Mouse (Mus musculus) heart, postnatal 0 days (tissue): ENCODE results near the gene Gm17334. TPM values are rescaled to one million over a fixed set of nuclear protein-coding genes. Genes with fewer than 3 reads are reported as not detected.

Experiments used
- ATAC-seq: fragments of 200-750 bp; cut with Nextera tagmentation; 2 replicates; pipeline ENCODE4 v1.8.0; 2017; ENCODE audit warnings: low read depth, moderate number of reproducible peaks, moderate library complexity; ENCODE audit not compliant: insufficient read depth
- DNase-seq: peaks from one replicate; pipeline ENCODE4 v3.0.0-alpha.2; 2016; ENCODE audit warnings: low spot score
- H3K27ac ChIP-seq: fragments of 300-500 bp; sonication (generic); 2 replicates; pipeline ENCODE4 v1.5.1; 2014; ENCODE audit warnings: low read depth, mild to moderate bottlenecking
- H3K27me3 ChIP-seq: fragments of 300-500 bp; sonication (generic); 2 replicates; pipeline ENCODE4 v1.6.1; 2014; ENCODE audit warnings: low read length, mixed read lengths; ENCODE audit not compliant: control insufficient read depth, insufficient read depth
- H3K36me3 ChIP-seq: fragments of 300-500 bp; sonication (generic); replicated peaks from 2 replicates; pipeline ENCODE4 v1.6.1; 2014; ENCODE audit warnings: low read length, mixed read lengths; ENCODE audit not compliant: control insufficient read depth, insufficient read depth
- H3K4me1 ChIP-seq: fragments of 300-500 bp; sonication (generic); 2 replicates; pipeline ENCODE4 v1.6.1; 2014; ENCODE audit warnings: antibody characterized with exemption; ENCODE audit not compliant: control insufficient read depth, insufficient read depth
- H3K4me2 ChIP-seq: fragments of 300-500 bp; sonication (generic); 2 replicates; pipeline ENCODE4 v1.6.1; 2014; ENCODE audit warnings: low read depth, mild to moderate bottlenecking, low read length, moderate library complexity
- H3K4me3 ChIP-seq: fragments of 300-500 bp; sonication (generic); 2 replicates; pipeline ENCODE4 v1.5.1; 2014; ENCODE audit warnings: low read depth, low read length
- H3K9ac ChIP-seq: fragments of 300-500 bp; sonication (generic); replicated peaks from 2 replicates; pipeline ENCODE4 v1.6.1; 2014; ENCODE audit warnings: low read depth, low read length, mixed read lengths
- H3K9me3 ChIP-seq: fragments of 300-500 bp; sonication (generic); replicated peaks from 2 replicates; pipeline ENCODE4 v1.6.1; 2016; ENCODE audit warnings: low read length; ENCODE audit not compliant: control insufficient read depth
- CTCF ChIP-seq: IDR thresholded peaks from 2 replicates; pipeline ENCODE4 v1.5.1; 2016; ENCODE audit warnings: antibody characterized with exemption, control low read depth, low read depth
- EP300 ChIP-seq: IDR thresholded peaks from 2 replicates; pipeline ENCODE4 v1.6.1; 2016; ENCODE audit warnings: antibody characterized with exemption, low read depth
- WGBS: fragments of 180-500 bp; shearing (Covaris S2); extraction: QIAGEN DNeasy Blood & Tissue Kit; methylation state at CpG from one replicate; pipeline ENCODE4 v1.1.7; 2014; 5-methylcytosine and 5-hydroxymethylcytosine counted together
- polyA plus RNA-seq: library from polyadenylated mRNA; unstranded; fragments of >200 nt; fragmentation: Nextera tagmentation; extraction: Ambion mirVana; gene quantifications from 2 replicates; pipeline ENCODE4 v1.2.1, GENCODE M21; 2015
- total RNA-seq: library from RNA; depleted of rRNA; stranded (reverse); fragments of >200 nt; gene quantifications from 2 replicates; pipeline ENCODE4 v1.2.3, GENCODE M21; 2014; ENCODE audit warnings: low replicate concordance

The Gm17334 gene
- total and polyA plus RNA-seq, 2 experiments from 2014 or later: not detected

- no peak for DNase-seq
- no peak for TF ChIP-seq EP300
- no peak for TF ChIP-seq CTCF
These were observed 30.1 kb upstream of the Gm17334 start for GRCm38 (mm10) chr11:53803093-53803492.

GRCm38 (mm10) chr11:53800975-53801374 is 28.0 kb upstream of the Gm17334 start:
- no peak overlapping the region for H3K4me2 ChIP-seq
- no peaks in the 10 kb centered on the region for H3K9me3 ChIP-seq
- H3K4me3 ChIP-seq: no peak overlapping the region
- DNase-seq (no peak), ATAC-seq (no peak)
- 88% methylated on average over 5 of the region's 5 CpGs for whole genome bisulfite sequencing
- H3K4me1 ChIP-seq: peaks cover 7% of the 10 kb centered on the region
- TF ChIP-seq EP300 (no peak), CTCF (no peak)
- H3K9ac ChIP-seq: no peak overlapping the region
- H3K36me3 ChIP-seq: no peaks in the 10 kb centered on the region
- H3K27me3 ChIP-seq: no peaks in the 10 kb centered on the region
- no peak overlapping the region for H3K27ac ChIP-seq

More at GRCm38 (mm10) chr11:53803093-53803492, 30.1 kb upstream of the Gm17334 start:
- Histone ChIP-seq H3K4me1 (no peaks in the 10 kb centered on the region; the same call in 1 of the 2 replicates), H3K27me3 (no peaks in the 10 kb centered on the region), H3K27ac (no peak overlapping the region), H3K36me3 (no peaks in the 10 kb centered on the region), H3K4me3 (no peak overlapping the region), H3K9ac (no peak overlapping the region), H3K9me3 (no peaks in the 10 kb centered on the region), H3K4me2 (no peak overlapping the region)
- no peak for ATAC-seq
- WGBS: 58% methylated on average over 12 of the region's 12 CpGs

GRCm38 (mm10) chr11:53800036-53800435 is 27.0 kb upstream of the Gm17334 start:
- Histone ChIP-seq H3K4me1 (peaks cover 16% of the 10 kb centered on the region), H3K9me3 (no peaks in the 10 kb centered on the region), H3K27me3 (no peaks in the 10 kb centered on the region), H3K36me3 (no peaks in the 10 kb centered on the region), H3K4me3 (no peak overlapping the region), H3K27ac (no peak overlapping the region), H3K4me2 (no peak overlapping the region), H3K9ac (no peak overlapping the region)
- no peak for TF ChIP-seq EP300
- TF ChIP-seq CTCF: no peak
- ATAC-seq (no peak), DNase-seq (no peak)
- 69% methylated on average over 4 of the region's 4 CpGs for WGBS

GRCm38 (mm10) chr11:53798041-53798711 is 25.2 kb upstream of the Gm17334 start:
- no peaks in the 10 kb centered on the region for H3K27me3 ChIP-seq
- H3K4me1 ChIP-seq: peaks cover 16% of the 10 kb centered on the region
- H3K36me3 ChIP-seq: no peaks in the 10 kb centered on the region
- 89% methylated on average over 10 of the region's 10 CpGs for WGBS
- no peak overlapping the region for H3K9ac ChIP-seq
- no peak for ATAC-seq
- H3K4me2 ChIP-seq: no peak overlapping the region
- no peak for TF ChIP-seq CTCF
- no peak for TF ChIP-seq EP300
- no peak overlapping the region for H3K4me3 ChIP-seq
- no peaks in the 10 kb centered on the region for H3K9me3 ChIP-seq
- no peak overlapping the region for H3K27ac ChIP-seq
- no peak for DNase-seq

- WGBS: 72% methylated on average over 6 of the region's 6 CpGs
- TF ChIP-seq EP300 (no peak), CTCF (no peak)
- Histone ChIP-seq H3K9me3 (no peaks in the 10 kb centered on the region), H3K36me3 (no peaks in the 10 kb centered on the region), H3K4me1 (peaks cover 16% of the 10 kb centered on the region), H3K4me2 (no peak overlapping the region), H3K27me3 (no peaks in the 10 kb centered on the region), H3K9ac (no peak overlapping the region), H3K27ac (peak overlapping the region; percentile 65), H3K4me3 (no peak overlapping the region)
- ATAC-seq (no peak), DNase-seq (no peak)
These were observed 24.5 kb upstream of the Gm17334 start for GRCm38 (mm10) chr11:53797386-53797920.
